Mouse (Mus musculus) liver, embryonic 11.5 days (tissue): ENCODE measurements at regions not wholly inside any gene's neighbourhood (a gene's known extent, or its start where the extent isn't known, plus 50 kb on each side); places are given as distances from the start of the nearest gene placed in this dataset.

Experiments
- ATAC-seq: fragments of 200-750 bp; cut with Nextera tagmentation; replicated peaks from 2 replicates; pipeline ENCODE4 v1.8.0; 2017; ENCODE audit warnings: moderate number of reproducible peaks, mild to moderate bottlenecking, moderate TSS enrichment, moderate library complexity; ENCODE audit not compliant: low FRiP score
- DNase-seq: peaks from one replicate; pipeline ENCODE4 v3.0.0-alpha.2; 2017; ENCODE audit warnings: low spot score
- H3K27ac ChIP-seq: fragments of 300-500 bp; sonication (generic); 2 replicates; pipeline ENCODE4 v1.5.1; 2014; ENCODE audit warnings: mild to moderate bottlenecking, low read depth, low read length, control low read depth
- H3K27me3 ChIP-seq: fragments of 300-500 bp; sonication (generic); replicated peaks from 2 replicates; pipeline ENCODE4 v1.6.1; 2014; ENCODE audit warnings: low read length, mixed read lengths; ENCODE audit not compliant: control insufficient read depth, insufficient read depth
- H3K36me3 ChIP-seq: fragments of 300-500 bp; sonication (generic); 2 replicates; pipeline ENCODE4 v1.6.1; 2014; ENCODE audit warnings: mild to moderate bottlenecking, low read length, moderate library complexity, mixed read lengths; ENCODE audit not compliant: control insufficient read depth, insufficient read depth
- H3K4me1 ChIP-seq: fragments of 300-500 bp; sonication (generic); replicated peaks from 2 replicates; pipeline ENCODE4 v1.6.1; 2014; ENCODE audit warnings: low read length, mixed read lengths; ENCODE audit not compliant: control insufficient read depth, insufficient read depth
- H3K4me2 ChIP-seq: fragments of 300-500 bp; sonication (generic); 2 replicates; pipeline ENCODE4 v1.6.1; 2014; ENCODE audit warnings: mild to moderate bottlenecking, control low read depth, moderate library complexity
- H3K4me3 ChIP-seq: fragments of 300-500 bp; sonication (generic); 2 replicates; pipeline ENCODE4 v1.5.1; 2014; ENCODE audit warnings: low read depth, low read length, control low read depth
- H3K9ac ChIP-seq: fragments of 300-500 bp; sonication (generic); 2 replicates; pipeline ENCODE4 v1.6.1; 2014; ENCODE audit warnings: low read depth, low read length, control low read depth
- H3K9me3 ChIP-seq: fragments of 300-500 bp; sonication (generic); 2 replicates; pipeline ENCODE4 v1.6.1; 2016; ENCODE audit warnings: low read length, inconsistent platforms, mixed read lengths; ENCODE audit not compliant: control insufficient read depth
- WGBS: fragments of 180-500 bp; shearing (Covaris S2); extraction: QIAGEN DNeasy Blood & Tissue Kit; methylation state at CpG from one replicate; pipeline ENCODE4 v1.1.7; 2014; 5-methylcytosine and 5-hydroxymethylcytosine counted together

- Histone ChIP-seq H3K27me3 (no peaks in the 10 kb centered on the region), H3K4me2 (no peak overlapping the region), H3K4me3 (no peak overlapping the region), H3K9me3 (no peaks in the 10 kb centered on the region), H3K36me3 (no peaks in the 10 kb centered on the region), H3K4me1 (no peaks in the 10 kb centered on the region), H3K27ac (no peak overlapping the region), H3K9ac (no peak overlapping the region)
- 66% methylated on average over 3 of the region's 3 CpGs for WGBS
- DNase-seq (no peak), ATAC-seq (no peak)
Measured at GRCm38 (mm10) chr13:73031217-73031616, 229.1 kb upstream of the Irx4 start.

DNA sequence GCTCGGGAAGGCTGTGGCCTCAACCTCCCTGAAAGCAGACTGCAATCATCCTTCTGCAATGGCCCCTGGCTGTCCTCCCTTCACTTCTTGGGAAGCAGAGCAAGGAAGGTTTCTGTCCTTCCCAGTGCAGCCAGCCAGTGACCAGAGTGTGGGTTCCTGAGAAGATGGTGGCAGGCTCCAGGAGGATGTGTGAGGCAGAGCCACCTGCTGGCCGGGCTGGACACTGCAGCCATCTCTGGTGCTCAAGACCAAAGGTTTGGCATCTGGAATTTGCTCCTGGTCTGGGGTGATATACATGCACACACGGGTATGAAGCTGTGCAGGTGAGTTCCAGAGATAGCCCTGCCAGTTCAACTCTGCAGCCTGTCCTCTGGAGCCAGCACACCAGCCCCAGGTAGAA lies 227.2 kb upstream of the Irx4 start:
- Histone ChIP-seq H3K9me3 (no peaks in the 10 kb centered on the region), H3K27me3 (no peaks in the 10 kb centered on the region), H3K4me3 (no peak overlapping the region), H3K9ac (no peak overlapping the region), H3K27ac (no peak overlapping the region), H3K4me2 (no peak overlapping the region), H3K4me1 (no peaks in the 10 kb centered on the region), H3K36me3 (no peaks in the 10 kb centered on the region)
- 26% methylated on average over 3 of the region's 3 CpGs for WGBS
- DNase-seq (peak; percentile 45), ATAC-seq (no peak; the same call in 1 of the 2 replicates)

GRCm38 (mm10) chr13:73034065-73034831 lies 226.0 kb upstream of the Irx4 start:
- Histone ChIP-seq H3K4me3 (no peak overlapping the region), H3K4me2 (no peak overlapping the region), H3K36me3 (no peaks in the 10 kb centered on the region), H3K9ac (no peak overlapping the region), H3K27ac (no peak overlapping the region), H3K4me1 (no peaks in the 10 kb centered on the region), H3K9me3 (no peaks in the 10 kb centered on the region), H3K27me3 (no peaks in the 10 kb centered on the region)
- WGBS, result 33% methylated on average over 10 of the region's 10 CpGs
- ATAC-seq, result no peak
- DNase-seq, result no peak

- Histone ChIP-seq H3K9ac (no peak overlapping the region), H3K36me3 (no peaks in the 10 kb centered on the region), H3K4me3 (no peak overlapping the region), H3K9me3 (no peaks in the 10 kb centered on the region), H3K27me3 (no peaks in the 10 kb centered on the region), H3K4me2 (no peak overlapping the region), H3K4me1 (no peaks in the 10 kb centered on the region), H3K27ac (no peak overlapping the region)
- ATAC-seq (no peak), DNase-seq (no peak)
- 77% methylated on average over 10 of the region's 10 CpGs for WGBS
Measured at GRCm38 (mm10) chr13:73034886-73035285, 225.4 kb upstream of the Irx4 start.

DNA sequence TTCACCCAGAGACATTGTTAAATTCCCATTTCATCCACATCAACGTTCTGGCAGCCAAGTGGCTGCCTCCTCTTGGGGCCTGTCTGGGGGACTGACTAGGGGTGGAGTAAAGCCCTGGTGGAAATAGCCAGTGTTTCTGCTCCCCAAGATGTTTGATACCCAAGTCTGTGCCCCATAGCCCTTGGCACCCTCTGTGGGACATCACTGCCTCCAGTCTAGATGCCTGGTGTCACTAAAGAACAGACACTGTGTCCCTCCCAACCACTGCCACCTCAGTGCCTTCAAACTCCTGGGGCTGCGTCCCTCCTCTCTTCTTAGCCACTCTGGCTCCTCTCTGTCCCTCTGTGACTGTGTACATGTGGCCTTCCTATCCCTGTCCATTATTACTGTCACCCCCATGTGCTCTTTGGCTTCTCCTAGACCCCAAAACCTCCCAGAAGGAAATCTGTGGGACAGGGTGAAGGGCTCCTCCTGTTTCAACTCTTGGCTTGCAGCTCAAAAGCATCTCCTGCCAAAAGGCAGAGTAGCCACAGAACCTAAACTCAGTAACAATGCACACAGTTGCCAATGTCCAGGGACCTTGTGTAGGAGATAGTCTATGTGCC lies 224.8 kb upstream of the Irx4 start:
- Histone ChIP-seq H3K36me3 (no peaks in the 10 kb centered on the region), H3K27ac (no peak overlapping the region), H3K9ac (no peak overlapping the region), H3K4me3 (no peak overlapping the region), H3K4me1 (no peaks in the 10 kb centered on the region), H3K27me3 (no peaks in the 10 kb centered on the region), H3K9me3 (no peaks in the 10 kb centered on the region), H3K4me2 (no peak overlapping the region)
- ATAC-seq (no peak), DNase-seq (no peak)
- WGBS, result 72% methylated on average over 2 of the region's 2 CpGs

- Histone ChIP-seq H3K9me3 (no peaks in the 10 kb centered on the region), H3K27ac (no peak overlapping the region), H3K27me3 (no peaks in the 10 kb centered on the region), H3K9ac (no peak overlapping the region), H3K4me1 (no peaks in the 10 kb centered on the region), H3K4me2 (no peak overlapping the region), H3K36me3 (no peaks in the 10 kb centered on the region), H3K4me3 (no peak overlapping the region)
- ATAC-seq (no peak), DNase-seq (no peak)
- 82% methylated on average over 5 of the region's 5 CpGs for WGBS
Measured at GRCm38 (mm10) chr13:73039731-73040130, 220.5 kb upstream of the Irx4 start.

DNA sequence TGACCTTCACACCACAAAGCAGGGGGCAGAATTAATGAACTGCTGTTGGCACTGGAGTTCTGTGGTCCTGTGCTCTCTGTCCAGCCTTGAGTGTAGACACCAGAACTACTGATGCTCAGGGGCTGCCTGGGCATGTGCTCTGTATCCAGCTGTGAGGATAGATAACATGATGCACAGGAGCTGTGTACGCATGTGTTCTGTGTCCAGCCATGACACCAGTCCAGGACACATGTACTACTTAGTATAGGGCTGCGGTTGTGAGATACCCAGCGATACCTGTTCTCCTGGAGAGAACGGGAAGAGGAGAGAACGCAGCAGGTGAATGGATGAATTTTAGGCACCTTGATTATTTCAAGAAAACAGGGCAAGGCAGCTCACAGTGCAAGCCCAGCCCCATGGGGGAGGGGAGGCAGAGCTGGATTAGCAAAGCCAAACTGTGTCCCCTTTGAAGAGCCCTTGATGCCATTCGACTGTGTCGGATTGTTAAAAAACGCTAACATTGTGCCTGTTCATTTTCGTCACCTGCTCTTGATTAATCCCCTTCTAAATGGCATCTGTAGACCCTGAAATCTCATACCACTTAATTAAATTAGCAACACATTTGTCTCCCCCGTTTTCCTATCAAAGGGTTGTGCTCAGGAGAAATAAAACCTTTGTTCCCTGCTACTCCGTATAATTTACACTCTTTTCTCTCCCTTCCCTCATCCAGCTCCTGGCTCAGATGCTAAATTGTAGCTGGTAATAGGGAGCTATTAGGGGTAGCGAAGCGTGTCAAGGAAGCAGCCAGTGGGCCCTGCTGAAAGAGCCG lies 218.8 kb upstream of the Irx4 start:
- H3K4me2 ChIP-seq, result no peak overlapping the region
- ATAC-seq (no peak), DNase-seq (no peak)
- 61% methylated on average over 14 of the region's 14 CpGs for WGBS
- H3K4me3 ChIP-seq, result no peak overlapping the region
- no peak overlapping the region for H3K9ac ChIP-seq
- H3K36me3 ChIP-seq, result no peaks in the 10 kb centered on the region
- no peaks in the 10 kb centered on the region for H3K9me3 ChIP-seq
- no peaks in the 10 kb centered on the region for H3K4me1 ChIP-seq
- H3K27ac ChIP-seq, result no peak overlapping the region
- no peaks in the 10 kb centered on the region for H3K27me3 ChIP-seq

DNA sequence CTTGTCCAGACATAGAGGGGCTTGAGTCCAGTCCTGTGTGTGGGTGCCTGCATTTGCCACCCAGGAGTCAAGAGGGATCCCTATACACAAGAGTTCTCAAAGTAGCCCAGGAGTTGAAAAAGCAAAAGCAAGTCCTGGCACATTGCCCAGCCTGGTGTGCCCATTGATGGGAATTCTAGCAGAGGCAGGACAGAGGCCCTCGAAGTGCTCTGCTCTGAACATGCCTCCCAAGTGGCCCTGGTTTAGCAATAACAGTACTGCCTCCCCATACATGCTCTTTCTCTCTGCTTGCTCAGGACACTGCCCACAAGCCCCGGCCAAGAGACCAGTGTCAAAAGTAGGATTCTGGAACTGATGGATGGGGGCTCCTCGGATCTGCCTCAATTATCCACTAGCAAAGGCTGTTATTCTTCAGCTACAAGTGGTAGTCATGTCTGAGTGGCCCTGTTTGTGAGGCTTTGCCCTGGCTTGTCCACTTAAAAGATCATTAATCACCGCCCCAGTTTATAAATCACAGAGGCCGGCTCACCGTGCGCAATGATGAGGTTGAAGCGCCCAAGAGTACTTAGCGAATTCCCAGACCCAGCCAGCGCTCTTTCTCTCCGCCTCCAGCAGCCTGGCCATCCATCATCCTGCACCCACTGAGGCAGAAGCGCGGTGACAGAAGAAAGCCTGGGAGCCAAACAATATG lies 190.3 kb upstream of the Irx4 start:
- Histone ChIP-seq H3K36me3 (no peaks in the 10 kb centered on the region), H3K4me2 (no peak overlapping the region), H3K27ac (no peak overlapping the region), H3K9ac (no peak overlapping the region), H3K27me3 (no peaks in the 10 kb centered on the region), H3K4me3 (no peak overlapping the region), H3K4me1 (no peaks in the 10 kb centered on the region), H3K9me3 (no peaks in the 10 kb centered on the region)
- ATAC-seq (no peak), DNase-seq (no peak)
- 69% methylated on average over 13 of the region's 13 CpGs for WGBS
